Mouse (Mus musculus): Measurements from ENCODE around the gene Ppef2. TPM values are rescaled to one million over a fixed set of nuclear protein-coding genes. Genes with fewer than 3 reads are reported as not detected.
"Not testable (repeated sequence)": the region's sequence is repeated elsewhere in the genome, so short reads cannot be mapped to it uniquely, and the experiment has no call there.

Gene Ppef2
- polyA plus RNA-seq, 1 experiment from 2014 or later = 0.31 TPM

DNA sequence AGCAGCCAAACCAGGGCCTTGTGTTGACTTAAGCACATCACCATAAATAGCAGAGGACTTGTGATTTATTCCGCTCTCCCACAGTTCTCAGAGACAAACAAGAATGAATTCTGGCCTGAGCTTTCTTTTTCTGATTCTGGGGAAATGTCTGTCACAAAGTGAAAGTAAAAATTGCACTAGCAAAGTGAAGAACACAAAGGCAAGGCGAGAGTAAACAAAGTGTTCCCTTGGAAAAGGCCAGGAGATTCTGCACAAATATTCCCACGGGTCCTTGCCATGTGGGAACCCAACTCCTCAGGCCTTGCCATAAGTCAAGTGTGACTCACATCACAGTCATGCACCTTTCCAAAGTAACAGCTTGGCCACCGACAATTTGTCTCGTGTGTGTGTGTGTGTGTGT, 50.4 kb downstream of the Ppef2 start:
- ATAC-seq (ENCODE audit: low FRiP score, low TSS enrichment) = no peak
- no peaks in the 10 kb centered on the region for H3K27me3 ChIP-seq (ENCODE audit: control insufficient read depth, insufficient read depth, low read length)
- H3K27ac ChIP-seq (ENCODE audit: low read depth, low read length) = peak overlapping the region; percentile 38; the same call in 1 of the 2 replicates
- no peaks in the 10 kb centered on the region for H3K4me1 ChIP-seq (ENCODE audit: control insufficient read depth, insufficient read depth, low read length)
- peaks cover 32% of the 10 kb centered on the region for H3K36me3 ChIP-seq (ENCODE audit: control insufficient read depth, insufficient read depth, low read length)
- H3K4me3 ChIP-seq (ENCODE audit: low read length) = no peak overlapping the region
- no peak overlapping the region for H3K9ac ChIP-seq (ENCODE audit: low read depth, low read length)
- no peaks in the 10 kb centered on the region for H3K9me3 ChIP-seq (ENCODE audit: control insufficient read depth, low read length)
- H3K4me2 ChIP-seq (replicated peaks; ENCODE audit: low read depth, low read length) = no peak overlapping the region
- WGBS = 77% methylated on average over 5 of the region's 5 CpGs

- 71% methylated on average over 7 of the region's 7 CpGs for WGBS
- Histone ChIP-seq H3K4me2 (replicated peaks; ENCODE audit: low read depth, low read length) (no peak overlapping the region), H3K36me3 (ENCODE audit: control insufficient read depth, insufficient read depth, low read length) (peaks cover 35% of the 10 kb centered on the region), H3K4me1 (ENCODE audit: control insufficient read depth, insufficient read depth, low read length) (no peaks in the 10 kb centered on the region), H3K4me3 (ENCODE audit: low read length) (no peak overlapping the region), H3K9ac (ENCODE audit: low read depth, low read length) (no peak overlapping the region), H3K9me3 (ENCODE audit: control insufficient read depth, low read length) (no peaks in the 10 kb centered on the region), H3K27ac (ENCODE audit: low read depth, low read length) (peak overlapping the region; percentile 38; the same call in 1 of the 2 replicates), H3K27me3 (ENCODE audit: control insufficient read depth, insufficient read depth, low read length) (no peaks in the 10 kb centered on the region)
- ATAC-seq (ENCODE audit: low FRiP score, low TSS enrichment) = peak; percentile 52; the same call in 1 of the 2 replicates
Measured at GRCm38 (mm10) chr5:92205184-92205583, 50.9 kb downstream of the Ppef2 start.

GRCm38 (mm10) chr5:92204162-92205036, 51.7 kb downstream of the Ppef2 start:
- Histone ChIP-seq H3K27ac (ENCODE audit: low read depth, low read length) (no peak overlapping the region), H3K9ac (ENCODE audit: low read depth, low read length) (no peak overlapping the region), H3K4me1 (ENCODE audit: control insufficient read depth, insufficient read depth, low read length) (no peaks in the 10 kb centered on the region), H3K4me2 (replicated peaks; ENCODE audit: low read depth, low read length) (no peak overlapping the region), H3K36me3 (ENCODE audit: control insufficient read depth, insufficient read depth, low read length) (peaks cover 43% of the 10 kb centered on the region), H3K9me3 (ENCODE audit: control insufficient read depth, low read length) (no peaks in the 10 kb centered on the region), H3K4me3 (ENCODE audit: low read length) (no peak overlapping the region), H3K27me3 (ENCODE audit: control insufficient read depth, insufficient read depth, low read length) (no peaks in the 10 kb centered on the region)
- WGBS = 87% methylated on average over 6 of the region's 6 CpGs
- no peak for ATAC-seq (ENCODE audit: low FRiP score, low TSS enrichment)

DNA sequence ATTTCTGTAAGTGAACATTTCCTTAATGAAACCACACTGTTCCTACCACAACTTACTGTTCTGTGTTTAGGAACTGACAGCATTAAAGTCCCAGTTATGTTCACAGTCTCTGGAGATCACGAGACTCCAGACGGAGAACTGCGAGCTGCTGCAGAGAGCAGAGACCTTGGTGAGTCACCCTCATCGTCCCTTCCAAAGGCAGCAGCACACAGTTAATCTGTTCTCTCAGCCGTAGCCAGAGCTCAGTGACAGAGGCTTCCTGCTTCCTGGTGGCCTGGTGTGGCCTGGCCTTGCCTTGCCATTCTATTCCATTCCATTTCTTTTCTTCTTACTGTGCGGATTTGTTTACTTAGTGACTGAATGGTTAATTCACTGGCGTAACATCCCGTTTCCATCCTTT, 57.8 kb downstream of the Ppef2 start:
- H3K27me3 ChIP-seq (ENCODE audit: control insufficient read depth, insufficient read depth, low read length) = no peaks in the 10 kb centered on the region
- H3K36me3 ChIP-seq (ENCODE audit: control insufficient read depth, insufficient read depth, low read length) = peaks cover 83% of the 10 kb centered on the region
- no peaks in the 10 kb centered on the region for H3K4me1 ChIP-seq (ENCODE audit: control insufficient read depth, insufficient read depth, low read length)
- H3K9ac ChIP-seq (ENCODE audit: low read depth, low read length) = no peak overlapping the region
- 83% methylated on average over 8 of the region's 8 CpGs for WGBS
- H3K27ac ChIP-seq (ENCODE audit: low read depth, low read length) = no peak overlapping the region
- H3K4me2 ChIP-seq (replicated peaks; ENCODE audit: low read depth, low read length) = no peak overlapping the region
- no peaks in the 10 kb centered on the region for H3K9me3 ChIP-seq (ENCODE audit: control insufficient read depth, low read length)
- H3K4me3 ChIP-seq (ENCODE audit: low read length) = no peak overlapping the region
- ATAC-seq (ENCODE audit: low FRiP score, low TSS enrichment) = no peak

DNA sequence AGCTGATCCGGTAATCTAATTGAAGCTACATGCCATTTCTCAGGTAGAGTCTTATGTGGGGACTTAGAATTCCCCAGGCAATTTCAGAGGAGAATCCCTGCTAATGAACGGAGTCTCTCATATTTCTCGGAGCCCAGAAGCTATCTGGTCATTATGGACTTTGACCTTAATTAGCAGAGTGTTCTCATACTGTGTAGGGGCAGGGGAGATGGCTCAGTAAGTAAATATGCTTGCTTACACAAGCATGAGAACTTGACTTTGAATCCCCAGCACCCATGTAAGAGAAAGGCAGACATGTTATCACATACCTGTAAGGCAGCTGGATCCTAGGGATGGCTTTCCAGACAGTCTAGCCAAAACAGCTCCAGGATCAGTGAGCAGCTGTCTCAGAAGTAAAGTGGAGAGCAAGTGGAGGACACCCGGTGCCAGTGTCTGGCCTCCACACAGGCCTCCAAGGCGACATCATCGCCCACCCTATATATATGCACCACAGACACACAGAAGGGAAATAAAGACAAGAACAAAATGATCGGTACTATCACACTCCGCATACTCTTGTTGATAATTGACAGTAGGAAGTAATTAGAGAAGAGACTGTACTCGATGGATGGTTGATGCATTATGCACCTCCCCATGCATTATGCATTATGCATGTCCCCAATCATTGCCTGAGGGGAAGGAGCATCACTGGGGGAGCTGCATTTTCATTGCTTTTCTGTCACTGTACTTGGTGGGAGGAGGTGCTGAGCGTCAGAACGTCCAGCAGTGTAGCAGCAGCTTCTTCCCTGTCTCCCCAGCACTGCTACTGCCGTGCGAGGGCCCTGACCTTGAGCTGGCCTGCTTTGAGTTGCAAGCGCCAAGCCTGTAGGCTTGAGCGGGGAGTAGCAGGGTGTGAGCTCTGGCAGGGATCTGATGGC, 58.9 kb downstream of the Ppef2 start:
- 90% methylated on average over 15 of the region's 15 CpGs for WGBS
- ATAC-seq (ENCODE audit: low FRiP score, low TSS enrichment) = no peak
- Histone ChIP-seq H3K9ac (ENCODE audit: low read depth, low read length) (no peak overlapping the region), H3K4me1 (ENCODE audit: control insufficient read depth, insufficient read depth, low read length) (no peaks in the 10 kb centered on the region), H3K27ac (ENCODE audit: low read depth, low read length) (no peak overlapping the region), H3K27me3 (ENCODE audit: control insufficient read depth, insufficient read depth, low read length) (no peaks in the 10 kb centered on the region), H3K9me3 (ENCODE audit: control insufficient read depth, low read length) (no peaks in the 10 kb centered on the region), H3K4me2 (replicated peaks; ENCODE audit: low read depth, low read length) (no peak overlapping the region), H3K4me3 (ENCODE audit: low read length) (no peak overlapping the region), H3K36me3 (ENCODE audit: control insufficient read depth, insufficient read depth, low read length) (peaks cover 86% of the 10 kb centered on the region)

DNA sequence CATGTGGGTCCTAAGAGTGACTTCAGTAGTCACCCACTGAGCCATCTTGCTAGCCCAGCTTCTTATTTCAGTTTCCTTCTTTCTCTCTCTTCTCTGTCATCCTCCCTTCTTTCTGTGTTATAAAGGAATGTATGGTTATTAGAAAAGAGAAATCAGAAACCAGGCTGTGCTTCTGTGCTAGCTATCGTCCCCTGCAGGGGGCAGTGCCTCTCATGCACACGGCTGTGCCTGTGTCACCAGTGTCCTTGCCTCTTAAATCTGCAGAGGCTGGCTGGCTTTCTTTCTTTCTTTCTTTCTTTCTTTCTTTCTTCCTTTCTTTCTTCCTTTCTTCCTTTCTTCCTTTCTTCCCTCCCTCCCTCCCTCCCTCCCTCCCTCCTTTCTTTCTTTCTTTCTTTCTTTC, 60.4 kb downstream of the Ppef2 start:
- H3K4me2 ChIP-seq (replicated peaks; ENCODE audit: low read depth, low read length); H3K9me3 ChIP-seq (ENCODE audit: control insufficient read depth, low read length); H3K4me1 ChIP-seq (ENCODE audit: control insufficient read depth, insufficient read depth, low read length); H3K9ac ChIP-seq (ENCODE audit: low read depth, low read length); ATAC-seq (ENCODE audit: low FRiP score, low TSS enrichment); H3K4me3 ChIP-seq (ENCODE audit: low read length); H3K27ac ChIP-seq (ENCODE audit: low read depth, low read length); H3K27me3 ChIP-seq (ENCODE audit: control insufficient read depth, insufficient read depth, low read length): not testable (repeated sequence)
- WGBS = 42% methylated on average over 2 of the region's 2 CpGs
- H3K36me3 ChIP-seq (ENCODE audit: control insufficient read depth, insufficient read depth, low read length) = peaks cover 79% of the 10 kb centered on the region

DNA sequence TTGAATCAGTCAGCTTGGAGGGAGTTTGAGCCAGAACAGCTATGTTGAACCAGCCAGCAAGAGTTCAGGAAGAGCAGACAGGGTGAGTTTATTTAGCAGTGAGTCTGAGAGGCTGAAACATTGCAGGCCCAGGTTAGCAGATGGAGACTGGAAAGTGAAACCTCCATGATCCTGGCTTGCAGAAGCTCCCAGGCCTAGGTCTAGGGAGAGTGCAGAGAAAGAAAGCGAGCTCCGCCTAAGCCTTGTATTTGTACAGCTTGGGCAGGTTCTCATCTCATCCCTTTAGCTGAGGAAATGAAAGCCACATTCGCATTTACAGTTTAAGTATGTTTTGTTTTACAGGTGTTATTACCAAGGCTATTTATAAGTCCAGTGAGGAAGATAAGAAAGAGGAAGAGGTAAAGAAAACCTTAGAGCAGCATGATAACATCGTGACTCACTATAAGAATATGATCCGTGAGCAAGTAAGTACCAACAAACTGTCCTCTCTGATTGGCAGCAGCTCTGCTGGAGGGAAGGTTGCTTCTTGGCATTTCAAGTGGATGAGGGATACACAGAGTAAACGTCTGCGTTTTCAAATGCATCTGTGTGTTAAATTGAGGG, 67.1 kb downstream of the Ppef2 start:
- Histone ChIP-seq H3K4me2 (replicated peaks; ENCODE audit: low read depth, low read length) (no peak overlapping the region), H3K36me3 (ENCODE audit: control insufficient read depth, insufficient read depth, low read length) (peaks cover 67% of the 10 kb centered on the region), H3K4me1 (ENCODE audit: control insufficient read depth, insufficient read depth, low read length) (no peaks in the 10 kb centered on the region), H3K9me3 (ENCODE audit: control insufficient read depth, low read length) (0 out of 2 replicates have a peak, but pooled peaks cover 4% of the 10 kb centered on the region), H3K9ac (ENCODE audit: low read depth, low read length) (no peak overlapping the region), H3K4me3 (ENCODE audit: low read length) (no peak overlapping the region), H3K27me3 (ENCODE audit: control insufficient read depth, insufficient read depth, low read length) (no peaks in the 10 kb centered on the region), H3K27ac (ENCODE audit: low read depth, low read length) (no peak overlapping the region)
- 96% methylated on average over 7 of the region's 7 CpGs for WGBS
- no peak for ATAC-seq (ENCODE audit: low FRiP score, low TSS enrichment)

DNA sequence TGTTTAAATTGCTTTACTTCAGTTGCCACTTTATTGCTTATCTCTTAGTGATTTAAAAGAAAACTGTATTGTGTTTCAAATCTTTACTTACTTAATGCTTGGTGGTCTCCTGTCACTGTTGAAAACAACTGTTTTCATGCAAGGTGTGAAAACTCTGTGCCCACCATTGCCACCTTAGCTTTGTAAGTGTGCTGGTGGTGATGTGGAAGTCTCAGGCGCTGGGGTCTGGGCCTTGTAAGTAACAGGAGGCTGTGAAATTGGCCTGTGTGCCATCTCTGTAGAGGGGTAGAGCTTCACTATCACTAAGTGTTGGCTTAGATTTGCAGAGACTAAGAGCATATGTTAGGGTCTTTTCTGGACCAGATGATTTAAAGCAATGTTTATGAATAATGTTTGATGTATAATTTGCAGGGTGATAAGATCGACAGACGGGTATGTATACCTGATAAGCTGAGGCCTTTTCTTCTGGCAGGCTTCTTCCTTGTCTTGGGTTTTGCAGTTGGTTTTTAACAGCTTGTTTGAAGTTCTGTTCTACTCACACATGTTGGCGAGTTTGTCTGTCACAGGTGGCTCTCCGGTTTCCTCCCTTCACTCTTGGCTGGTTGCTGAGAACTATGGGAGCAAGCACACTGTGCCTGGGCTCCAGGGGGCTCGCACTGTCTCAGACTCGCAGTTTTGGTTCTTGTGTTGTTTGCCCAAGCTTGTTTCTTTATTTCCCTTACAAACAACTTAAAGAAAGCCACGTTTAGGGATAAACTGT, 72.8 kb downstream of the Ppef2 start:
- Histone ChIP-seq H3K27ac (ENCODE audit: low read depth, low read length) (no peak overlapping the region), H3K9me3 (ENCODE audit: control insufficient read depth, low read length) (0 out of 2 replicates have a peak, but pooled peaks cover under 1% of the 10 kb centered on the region), H3K4me2 (replicated peaks; ENCODE audit: low read depth, low read length) (no peak overlapping the region), H3K9ac (ENCODE audit: low read depth, low read length) (no peak overlapping the region), H3K4me1 (ENCODE audit: control insufficient read depth, insufficient read depth, low read length) (no peaks in the 10 kb centered on the region), H3K27me3 (ENCODE audit: control insufficient read depth, insufficient read depth, low read length) (no peaks in the 10 kb centered on the region), H3K36me3 (ENCODE audit: control insufficient read depth, insufficient read depth, low read length) (peaks cover 72% of the 10 kb centered on the region), H3K4me3 (ENCODE audit: low read length) (no peak overlapping the region)
- no peak for ATAC-seq (ENCODE audit: low FRiP score, low TSS enrichment)
- 75% methylated on average over 8 of the region's 8 CpGs for WGBS

All from kidney, embryonic 14.5 days (tissue).